Mouse (Mus musculus) CD4-positive helper T cell, adult 2 months (primary cell): Measurements from ENCODE around the gene B3gat1.

Experiments used
- DNase-seq: peaks from one replicate; pipeline ENCODE4 v3.0.0-alpha.2; 2012; ENCODE audit warnings: low read depth, missing footprints, low spot score

B3gat1 gene

DNA sequence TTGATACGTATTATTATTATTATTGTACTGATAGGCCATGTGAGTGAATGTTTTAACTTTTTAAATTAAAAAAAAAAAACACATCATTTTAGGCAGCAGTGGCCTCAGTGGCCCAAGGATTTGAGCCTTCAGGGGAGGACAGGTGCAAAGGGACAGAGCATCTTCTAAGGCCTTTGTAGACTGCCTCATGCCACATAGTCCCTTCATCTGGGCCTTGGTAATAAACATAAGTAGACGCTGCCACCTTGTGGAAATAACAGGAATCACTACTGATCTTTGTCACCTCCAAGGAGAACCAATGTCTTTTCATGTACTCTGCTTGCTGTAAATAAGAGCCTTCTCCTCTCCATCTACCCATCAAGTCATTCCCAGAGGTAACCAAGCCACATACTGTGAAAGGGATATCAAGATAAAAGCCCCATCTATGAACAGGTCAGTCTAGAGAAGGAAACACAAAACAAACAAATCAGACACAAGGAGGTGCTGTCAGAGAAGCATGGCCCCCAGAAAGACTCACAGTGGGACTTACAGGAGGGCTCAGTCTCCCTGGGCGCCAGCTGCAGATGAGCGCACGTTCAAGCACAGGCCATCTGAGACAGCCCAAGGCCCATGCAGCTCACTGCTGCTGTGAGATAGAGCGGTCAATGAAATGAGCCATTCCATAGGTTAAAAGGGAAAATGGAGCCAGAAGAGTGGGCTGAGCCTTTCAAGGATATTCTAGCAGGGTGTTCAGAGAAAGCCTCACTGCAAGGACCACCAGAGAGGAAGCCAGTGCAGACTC, 42.8 kb downstream of the B3gat1 start:
- no peak for DNase-seq

DNA sequence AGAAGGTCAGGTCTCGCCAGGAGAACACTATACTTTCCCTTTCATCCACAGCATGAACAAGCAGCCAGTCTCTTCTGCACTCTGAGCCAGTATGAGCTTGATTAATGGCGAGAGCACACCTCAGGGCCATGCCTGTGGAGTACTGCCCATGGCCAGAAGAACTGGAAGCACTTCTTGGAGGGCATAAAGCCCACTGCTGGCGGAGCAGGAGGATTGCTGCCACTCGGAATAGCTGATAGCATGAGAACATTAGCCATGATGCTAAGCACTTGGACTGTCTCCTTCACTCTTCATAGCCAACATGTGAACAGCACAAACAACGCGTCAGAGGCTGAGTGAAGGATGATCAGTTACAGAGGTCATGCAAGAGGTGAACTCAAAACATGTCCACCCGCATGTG, 44.9 kb downstream of the B3gat1 start:
- DNase-seq: no peak

DNA sequence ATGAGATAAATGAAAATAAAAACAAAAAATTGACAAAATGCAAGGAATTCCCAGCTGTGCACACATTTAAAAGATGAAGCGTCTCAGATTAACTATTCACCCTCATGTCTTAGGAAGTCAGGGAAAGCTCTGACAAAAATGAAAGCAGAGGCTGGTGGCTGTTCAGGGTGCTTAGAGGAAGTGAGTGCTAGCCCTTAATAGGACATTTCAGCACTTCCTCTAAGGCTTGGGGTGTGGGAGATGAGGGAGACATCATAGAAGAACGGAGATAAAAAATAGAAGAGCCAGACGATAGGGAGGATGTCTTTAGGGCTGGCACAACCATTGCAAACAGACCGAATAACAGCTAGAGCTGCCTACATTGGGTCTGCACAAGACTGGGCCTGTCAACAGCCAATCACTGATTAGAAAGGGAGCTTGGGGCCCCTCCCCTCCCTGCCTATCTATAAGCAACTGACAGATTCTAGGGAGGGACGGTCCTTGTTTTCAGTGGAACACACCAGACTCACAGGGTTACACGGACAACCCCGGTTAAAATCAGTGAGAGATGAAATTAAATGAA, 50.0 kb downstream of the B3gat1 start:
- DNase-seq: no peak

DNA sequence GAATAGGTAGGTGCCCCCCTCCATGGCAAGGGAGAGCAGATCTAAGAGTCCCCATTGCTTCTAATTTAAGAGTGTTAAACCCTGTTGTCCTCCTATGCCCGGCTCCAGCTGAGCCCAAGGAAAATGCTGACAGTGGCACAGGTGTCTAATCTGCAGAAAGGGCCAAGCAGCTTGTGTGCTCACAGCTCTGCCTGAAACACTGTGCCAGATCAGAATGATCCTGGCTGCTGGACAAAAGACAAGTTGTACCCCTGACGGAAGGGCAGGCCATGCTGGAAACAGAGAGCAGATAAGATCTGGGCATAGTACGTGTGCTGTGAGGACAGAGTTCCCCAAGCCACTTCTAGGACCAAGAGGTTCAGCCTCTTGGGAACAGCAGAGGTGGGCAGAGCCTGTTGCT, 59.3 kb downstream of the B3gat1 start:
- no peak for DNase-seq

DNA sequence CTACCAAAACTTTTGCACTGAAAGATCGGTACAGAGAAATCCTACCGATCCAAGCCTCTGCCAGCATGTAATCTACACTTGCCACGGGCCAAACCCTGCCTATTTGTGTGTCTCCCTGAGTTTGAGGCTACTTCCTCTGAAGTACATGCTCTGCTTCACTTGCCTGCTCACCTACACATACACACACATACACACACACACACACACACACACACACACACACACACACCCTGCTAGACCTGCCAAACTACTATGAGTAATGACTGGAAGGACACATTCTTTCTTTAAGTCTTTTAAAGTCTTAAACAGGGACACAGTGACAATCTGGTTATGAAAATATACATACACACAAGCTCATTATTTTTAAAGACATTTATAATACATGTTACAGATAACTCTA, 64.7 kb downstream of the B3gat1 start:
- no peak for DNase-seq

DNA sequence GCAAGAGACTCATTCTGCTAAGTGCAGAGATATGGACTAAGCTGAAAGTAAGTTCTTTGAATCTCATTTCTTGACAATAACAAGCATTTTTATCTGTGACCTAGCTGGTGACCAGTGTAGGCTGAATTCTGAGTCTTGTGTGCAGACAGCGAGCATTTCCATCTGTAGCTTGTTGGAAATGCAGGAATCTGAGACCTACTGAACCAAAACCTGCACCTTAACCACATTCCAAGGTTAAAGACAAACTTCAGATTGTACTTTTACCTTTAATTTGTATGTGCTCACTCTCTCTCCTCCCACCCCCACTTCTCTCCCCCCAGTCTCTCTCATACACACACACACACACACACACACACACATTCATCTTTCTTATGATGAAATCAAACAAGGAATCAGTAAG, 65.2 kb downstream of the B3gat1 start:
- no peak for DNase-seq

DNA sequence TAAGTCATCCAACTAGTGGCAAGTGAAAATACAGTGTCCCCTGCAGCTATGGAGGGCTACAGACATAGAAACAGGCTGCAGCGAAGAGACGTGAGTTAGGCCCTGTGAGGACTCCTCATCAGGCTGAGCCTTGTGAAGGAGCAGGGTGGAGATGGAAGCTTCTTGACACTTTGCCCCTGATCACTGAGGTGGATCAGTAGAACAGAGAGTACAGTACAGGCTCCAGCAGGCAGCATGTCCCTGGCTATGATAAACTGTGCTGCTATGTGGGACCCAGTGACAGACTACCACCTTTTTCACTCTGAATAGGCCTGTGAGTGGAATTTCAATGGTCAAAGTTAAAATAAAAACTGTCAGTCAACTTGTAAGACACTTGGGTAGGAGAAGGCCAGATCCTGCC, 66.8 kb downstream of the B3gat1 start:
- DNase-seq: no peak

DNA sequence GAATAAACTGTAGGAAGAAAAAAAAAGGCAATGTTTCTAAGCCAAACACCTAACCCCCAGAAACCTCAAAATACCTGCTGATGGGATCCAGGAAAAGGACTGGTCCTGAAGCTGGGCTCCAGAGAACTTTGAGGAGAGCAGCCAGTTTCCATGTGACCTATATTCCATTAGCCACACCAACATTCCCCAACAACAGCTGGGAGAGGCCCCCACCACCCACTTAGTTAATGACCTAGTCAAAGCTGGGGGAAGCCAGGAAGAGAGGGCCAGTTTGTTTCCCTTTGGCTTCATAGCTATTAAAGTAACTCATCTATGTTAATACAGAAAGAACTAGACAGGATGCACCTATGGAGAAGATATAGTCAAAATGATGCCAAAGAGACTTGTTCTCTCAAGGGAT, 70.8 kb downstream of the B3gat1 start:
- no peak for DNase-seq

DNA sequence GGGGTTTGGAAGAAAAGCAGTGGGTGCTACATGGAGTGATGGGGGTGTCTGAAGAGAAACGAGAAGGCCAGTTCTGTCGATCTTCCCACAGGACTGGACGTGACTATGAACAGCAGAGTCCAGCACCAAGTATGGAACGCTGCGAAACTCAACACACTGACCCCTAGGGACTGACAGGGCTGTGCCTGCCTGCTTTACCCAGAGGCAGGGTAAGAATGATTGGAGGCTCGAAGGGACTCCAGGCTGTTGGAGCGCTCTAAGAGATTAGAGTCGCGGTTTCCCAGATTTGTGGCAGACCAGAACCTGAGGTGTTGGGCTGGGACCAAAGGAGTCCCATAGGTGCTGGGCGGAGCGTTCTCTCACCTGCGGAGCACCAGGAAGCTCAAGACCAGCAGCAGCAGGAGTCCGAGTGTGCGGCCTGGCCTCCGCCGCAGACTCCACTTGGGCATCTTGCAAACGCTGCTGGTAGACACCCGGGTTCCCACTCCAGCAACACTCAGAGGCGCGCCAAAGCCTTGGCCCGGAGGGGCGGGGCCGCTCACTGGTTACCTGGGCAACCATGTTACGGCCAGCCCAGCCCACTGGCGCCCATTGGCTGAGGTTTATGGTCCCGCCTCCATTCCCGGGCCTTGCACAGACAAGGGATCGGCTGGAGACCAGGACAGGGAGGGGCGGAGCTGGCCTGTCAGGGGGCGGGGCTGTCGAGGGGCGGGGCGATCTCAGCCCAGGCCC, 72.6 kb downstream of the B3gat1 start, which contains the start of gene Glb1l2:
Gene Glb1l2, minus strand, starts transcription at position 534 of the 732 bp plus-strand sequence.
- no peak for DNase-seq

DNA sequence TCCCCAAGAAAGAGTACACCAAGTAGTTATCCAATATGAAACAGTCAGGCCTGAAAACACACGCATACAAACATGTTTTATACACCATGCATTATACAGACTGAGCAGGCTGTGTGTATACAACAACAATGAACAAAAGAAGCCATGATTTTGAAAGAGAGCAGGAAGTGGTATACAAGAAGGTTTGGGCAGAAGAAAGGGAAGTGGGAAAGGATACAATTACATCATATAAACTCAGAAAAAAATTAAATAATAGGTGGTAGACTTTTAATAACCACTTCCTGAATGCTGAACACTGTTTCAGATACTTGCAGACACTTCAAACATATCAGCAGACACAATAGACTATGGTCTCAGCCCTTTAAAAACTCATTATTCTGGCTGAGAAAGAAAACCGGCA, 75.2 kb downstream of the B3gat1 start:
- DNase-seq: no peak
